Mouse (Mus musculus): ENCODE data around the gene Tssc4. TPM values are rescaled to one million over a fixed set of nuclear protein-coding genes. Genes with fewer than 3 reads are reported as not detected.

Tssc4 gene
- polyA plus RNA-seq, 1 experiment: 86.7 TPM

- TF ChIP-seq MAX (IDR thresholded peaks at IDR 0.05) (no peak), FOSL1 (IDR thresholded peaks at IDR 0.05; ENCODE audit: insufficient read depth, low read length, poor library complexity, severe bottlenecking) (no peak), CEBPB (IDR thresholded peaks at IDR 0.05; ENCODE audit: low read depth) (no peak), MYOD1 (IDR thresholded peaks at IDR 0.05; ENCODE audit: control insufficient read depth, insufficient read length, low read depth) (no peak), USF1 (IDR thresholded peaks at IDR 0.05; ENCODE audit: low read depth) (no peak), MYOG (IDR thresholded peaks at IDR 0.05; ENCODE audit: control insufficient read depth, extremely low read depth, insufficient read length) (no peak), CTCF (IDR thresholded peaks at IDR 0.05; ENCODE audit: control insufficient read depth, insufficient read depth, insufficient read length) (no peak)
- Histone ChIP-seq H3K27me3 (ENCODE audit: control insufficient read depth, insufficient read depth, insufficient read length) (peaks cover 27% of the 10 kb centered on the region), H3K36me3 (ENCODE audit: control insufficient read depth, insufficient read depth) (no peaks in the 10 kb centered on the region), H3K79me2 (ENCODE audit: control insufficient read depth, insufficient read depth) (no peaks in the 10 kb centered on the region), H3K79me3 (ENCODE audit: low read depth) (no peaks in the 10 kb centered on the region), H3K4me3 (ENCODE audit: insufficient read depth, poor library complexity, severe bottlenecking) (no peak overlapping the region), H3ac (ENCODE audit: control insufficient read depth, insufficient read length, low read depth) (no peak overlapping the region)
Measured at GRCm38 (mm10) chr7:143111719-143112118, 42.7 kb downstream of the Tssc4 start.

GRCm38 (mm10) chr7:143112395-143112794 lies 43.3 kb downstream of the Tssc4 start:
- Histone ChIP-seq H3K36me3 (ENCODE audit: control insufficient read depth, insufficient read depth) (no peaks in the 10 kb centered on the region), H3K79me2 (ENCODE audit: control insufficient read depth, insufficient read depth) (no peaks in the 10 kb centered on the region), H3K4me3 (ENCODE audit: insufficient read depth, poor library complexity, severe bottlenecking) (no peak overlapping the region), H3K79me3 (ENCODE audit: low read depth) (no peaks in the 10 kb centered on the region), H3ac (ENCODE audit: control insufficient read depth, insufficient read length, low read depth) (no peak overlapping the region), H3K27me3 (ENCODE audit: control insufficient read depth, insufficient read depth, insufficient read length) (peaks cover 20% of the 10 kb centered on the region)
- TF ChIP-seq FOSL1 (IDR thresholded peaks at IDR 0.05; ENCODE audit: insufficient read depth, low read length, poor library complexity, severe bottlenecking) (no peak), CTCF (IDR thresholded peaks at IDR 0.05; ENCODE audit: control insufficient read depth, insufficient read depth, insufficient read length) (no peak), MAX (IDR thresholded peaks at IDR 0.05) (no peak), MYOG (IDR thresholded peaks at IDR 0.05; ENCODE audit: control insufficient read depth, extremely low read depth, insufficient read length) (no peak), USF1 (IDR thresholded peaks at IDR 0.05; ENCODE audit: low read depth) (no peak)

- no peaks in the 10 kb centered on the region for H3K27me3 ChIP-seq (ENCODE audit: control insufficient read depth, insufficient read depth, insufficient read length)
- H3K36me3 ChIP-seq (ENCODE audit: control insufficient read depth, insufficient read depth): no peaks in the 10 kb centered on the region
- no peaks in the 10 kb centered on the region for H3K79me2 ChIP-seq (ENCODE audit: control insufficient read depth, insufficient read depth)
- H3ac ChIP-seq (ENCODE audit: control insufficient read depth, insufficient read length, low read depth): no peak overlapping the region
- H3K4me3 ChIP-seq (ENCODE audit: insufficient read depth, poor library complexity, severe bottlenecking): no peak overlapping the region
- H3K79me3 ChIP-seq (ENCODE audit: low read depth): no peaks in the 10 kb centered on the region
- no peak for TF ChIP-seq USF1 (IDR thresholded peaks at IDR 0.05; ENCODE audit: low read depth)
- no peak for TF ChIP-seq FOSL1 (IDR thresholded peaks at IDR 0.05; ENCODE audit: insufficient read depth, low read length, poor library complexity, severe bottlenecking)
- TF ChIP-seq MAX (IDR thresholded peaks at IDR 0.05): no peak
- TF ChIP-seq MYOG (IDR thresholded peaks at IDR 0.05; ENCODE audit: control insufficient read depth, extremely low read depth, insufficient read length): no peak
- TF ChIP-seq CEBPB (IDR thresholded peaks at IDR 0.05; ENCODE audit: low read depth): no peak
- TF ChIP-seq CTCF (IDR thresholded peaks at IDR 0.05; ENCODE audit: control insufficient read depth, insufficient read depth, insufficient read length): no peak
- TF ChIP-seq MYOD1 (IDR thresholded peaks at IDR 0.05; ENCODE audit: control insufficient read depth, insufficient read length, low read depth): no peak
Measured at GRCm38 (mm10) chr7:143114773-143115172, 45.7 kb downstream of the Tssc4 start.

- no peaks in the 10 kb centered on the region for H3K27me3 ChIP-seq (ENCODE audit: control insufficient read depth, insufficient read depth, insufficient read length)
- no peaks in the 10 kb centered on the region for H3K79me2 ChIP-seq (ENCODE audit: control insufficient read depth, insufficient read depth)
- TF ChIP-seq MAX (IDR thresholded peaks at IDR 0.05): no peak
- no peak overlapping the region for H3K4me3 ChIP-seq (ENCODE audit: insufficient read depth, poor library complexity, severe bottlenecking)
- no peaks in the 10 kb centered on the region for H3K36me3 ChIP-seq (ENCODE audit: control insufficient read depth, insufficient read depth)
- no peaks in the 10 kb centered on the region for H3K79me3 ChIP-seq (ENCODE audit: low read depth)
- H3ac ChIP-seq (ENCODE audit: control insufficient read depth, insufficient read length, low read depth): no peak overlapping the region
Measured at GRCm38 (mm10) chr7:143116521-143116920, 47.5 kb downstream of the Tssc4 start.

- Histone ChIP-seq H3ac (ENCODE audit: control insufficient read depth, insufficient read length, low read depth) (no peak overlapping the region), H3K27me3 (ENCODE audit: control insufficient read depth, insufficient read depth, insufficient read length) (no peaks in the 10 kb centered on the region), H3K36me3 (ENCODE audit: control insufficient read depth, insufficient read depth) (no peaks in the 10 kb centered on the region), H3K79me3 (ENCODE audit: low read depth) (no peaks in the 10 kb centered on the region), H3K79me2 (ENCODE audit: control insufficient read depth, insufficient read depth) (no peaks in the 10 kb centered on the region), H3K4me3 (ENCODE audit: insufficient read depth, poor library complexity, severe bottlenecking) (no peak overlapping the region)
- TF ChIP-seq FOSL1 (IDR thresholded peaks at IDR 0.05; ENCODE audit: insufficient read depth, low read length, poor library complexity, severe bottlenecking) (no peak), MYOG (IDR thresholded peaks at IDR 0.05; ENCODE audit: control insufficient read depth, extremely low read depth, insufficient read length) (no peak), CEBPB (IDR thresholded peaks at IDR 0.05; ENCODE audit: low read depth) (no peak), CTCF (IDR thresholded peaks at IDR 0.05; ENCODE audit: control insufficient read depth, insufficient read depth, insufficient read length) (no peak), MYOD1 (IDR thresholded peaks at IDR 0.05; ENCODE audit: control insufficient read depth, insufficient read length, low read depth) (no peak), MAX (IDR thresholded peaks at IDR 0.05) (no peak), USF1 (IDR thresholded peaks at IDR 0.05; ENCODE audit: low read depth) (no peak)
Measured at GRCm38 (mm10) chr7:143119407-143119806, 50.4 kb downstream of the Tssc4 start.

GRCm38 (mm10) chr7:143119826-143120225 lies 50.8 kb downstream of the Tssc4 start:
- H3K36me3 ChIP-seq (ENCODE audit: control insufficient read depth, insufficient read depth): no peaks in the 10 kb centered on the region
- H3K27me3 ChIP-seq (ENCODE audit: control insufficient read depth, insufficient read depth, insufficient read length): no peaks in the 10 kb centered on the region
- no peak overlapping the region for H3K4me3 ChIP-seq (ENCODE audit: insufficient read depth, poor library complexity, severe bottlenecking)
- H3K79me3 ChIP-seq (ENCODE audit: low read depth): no peaks in the 10 kb centered on the region
- TF ChIP-seq MYOG (IDR thresholded peaks at IDR 0.05; ENCODE audit: control insufficient read depth, extremely low read depth, insufficient read length): no peak
- TF ChIP-seq USF1 (IDR thresholded peaks at IDR 0.05; ENCODE audit: low read depth): no peak
- no peak for TF ChIP-seq CEBPB (IDR thresholded peaks at IDR 0.05; ENCODE audit: low read depth)
- TF ChIP-seq FOSL1 (IDR thresholded peaks at IDR 0.05; ENCODE audit: insufficient read depth, low read length, poor library complexity, severe bottlenecking): no peak
- no peak for TF ChIP-seq CTCF (IDR thresholded peaks at IDR 0.05; ENCODE audit: control insufficient read depth, insufficient read depth, insufficient read length)
- no peak for TF ChIP-seq MYOD1 (IDR thresholded peaks at IDR 0.05; ENCODE audit: control insufficient read depth, insufficient read length, low read depth)
- TF ChIP-seq MAX (IDR thresholded peaks at IDR 0.05): no peak
- no peak overlapping the region for H3ac ChIP-seq (ENCODE audit: control insufficient read depth, insufficient read length, low read depth)
- H3K79me2 ChIP-seq (ENCODE audit: control insufficient read depth, insufficient read depth): no peaks in the 10 kb centered on the region

Other genes with a start within 250 kb of the Tssc4 start
- gene Th, start 138.1 kb upstream of the Tssc4 start, polyA plus RNA-seq (2012; fragmentation: generic; extraction: Trizol): not detected
- 0.04 TPM for gene Ascl2, start 100.0 kb upstream of the Tssc4 start, polyA plus RNA-seq (2012; fragmentation: generic; extraction: Trizol)
- gene Tspan32, start 64.2 kb upstream of the Tssc4 start, polyA plus RNA-seq (2012; fragmentation: generic; extraction: Trizol): 1.9 TPM
- 380 TPM for gene Cd81, start 16.5 kb upstream of the Tssc4 start, polyA plus RNA-seq (2012; fragmentation: generic; extraction: Trizol)
- gene Trpm5, start 25.4 kb downstream of the Tssc4 start, polyA plus RNA-seq (2012; fragmentation: generic; extraction: Trizol): 2.7 TPM
- not detected for gene Kcnq1, start 37.1 kb downstream of the Tssc4 start, polyA plus RNA-seq (2012; fragmentation: generic; extraction: Trizol)

Measured in C2C12 (cell line).